Mouse (Mus musculus): ENCODE measurements at regions not wholly inside any gene's neighbourhood (a gene's known extent, or its start where the extent isn't known, plus 50 kb on each side); places are given as distances from the start of the nearest gene placed in this dataset.

DNA sequence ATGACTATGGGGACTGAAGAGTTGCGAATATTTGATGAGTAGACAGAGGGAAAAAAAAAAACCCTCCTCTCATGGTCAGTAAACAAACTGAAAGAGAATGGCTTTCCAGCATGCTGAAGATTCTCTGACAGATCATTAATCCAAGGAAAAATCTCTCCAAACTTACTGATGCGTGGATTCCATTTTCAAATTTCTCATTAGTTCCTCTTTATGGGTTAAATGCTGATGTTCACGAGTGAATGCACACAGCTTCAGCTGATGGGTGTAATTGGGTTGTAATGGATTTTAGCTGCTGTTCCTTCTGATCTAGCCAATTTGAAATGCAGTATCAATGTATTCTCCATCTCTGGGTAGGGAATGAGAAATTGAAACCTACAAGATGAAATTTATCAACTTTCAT lies 2945.6 kb upstream of the 5930422O12Rik start:
- CTCF ChIA-PET: interaction anchor here (0.6 kb wide), 1 partner anchor 22 kb away, joined by 4 read pairs; no protein-coding TSS in a partner anchor

GRCm38 (mm10) chr8:30494851-30495355 lies 2933.6 kb upstream of the 5930422O12Rik start:
- CTCF ChIA-PET: no interaction called here

DNA sequence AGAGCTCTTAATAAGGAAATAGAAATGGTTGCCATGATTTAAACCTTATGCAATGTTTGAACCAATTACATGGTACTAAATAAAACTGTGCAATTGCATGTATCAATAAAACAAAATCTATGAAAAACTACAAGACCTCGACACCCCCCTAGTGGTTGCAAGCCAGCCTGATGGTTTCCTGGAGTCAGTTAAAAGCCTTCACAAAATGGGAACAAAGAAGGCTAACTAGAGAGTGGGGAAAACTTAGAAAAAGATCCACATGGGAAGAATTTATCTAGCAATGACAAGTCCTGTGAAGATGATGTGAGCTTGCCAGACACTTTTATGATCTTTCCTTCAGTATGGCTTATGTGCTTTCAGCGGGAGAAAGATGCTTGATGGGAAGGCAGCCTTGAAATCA lies 2926.3 kb upstream of the 5930422O12Rik start:
- CTCF ChIA-PET: no interaction called here

DNA sequence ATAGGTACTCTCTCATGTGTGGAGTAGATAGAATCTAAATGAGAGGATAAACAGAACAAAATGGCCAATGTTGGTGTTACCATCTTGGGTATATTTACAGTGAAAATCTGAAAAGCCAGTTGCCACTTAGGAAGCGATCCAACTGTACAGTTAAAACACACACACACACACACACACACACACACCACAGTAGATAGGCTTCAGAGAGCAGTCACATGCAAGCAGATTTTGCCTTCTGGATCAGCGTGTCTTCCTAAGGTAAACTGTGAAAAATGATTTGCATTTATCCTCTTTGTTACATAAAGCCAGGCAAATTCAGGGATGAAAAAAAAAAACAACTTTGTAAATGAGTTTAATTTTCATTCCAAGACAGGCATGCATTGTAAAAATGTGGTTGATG lies 2917.2 kb upstream of the 5930422O12Rik start:
- CTCF ChIA-PET: no interaction called here

- CTCF ChIA-PET: no interaction called here
Observed at GRCm38 (mm10) chr8:30522806-30523462, 2905.6 kb upstream of the 5930422O12Rik start.

GRCm38 (mm10) chr8:30532862-30533500 lies 2895.5 kb upstream of the 5930422O12Rik start:
- CTCF ChIA-PET: no interaction called here

- CTCF ChIA-PET: no interaction called here
Observed at GRCm38 (mm10) chr8:30533501-30533870, 2895.0 kb upstream of the 5930422O12Rik start.

DNA sequence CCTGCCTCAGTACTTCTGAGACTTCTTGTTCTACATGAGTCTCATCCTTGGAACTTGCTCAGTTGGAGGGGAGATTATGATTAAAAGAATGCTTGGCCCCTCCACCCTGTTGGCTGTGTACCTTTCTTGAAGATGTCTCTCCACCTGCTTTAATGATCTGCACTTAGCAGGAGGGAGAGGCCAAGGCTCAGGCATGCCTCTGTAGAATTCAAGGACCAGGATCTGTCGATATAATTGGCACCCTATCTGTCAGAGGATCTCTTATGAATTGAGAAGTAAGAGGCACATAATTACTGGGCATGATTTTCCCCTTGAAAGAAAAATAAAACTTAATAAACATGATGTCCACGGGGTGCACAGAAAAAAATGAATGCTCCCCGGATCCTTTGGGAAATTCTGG lies 2893.1 kb upstream of the 5930422O12Rik start:
- CTCF ChIA-PET: no interaction called here

DNA sequence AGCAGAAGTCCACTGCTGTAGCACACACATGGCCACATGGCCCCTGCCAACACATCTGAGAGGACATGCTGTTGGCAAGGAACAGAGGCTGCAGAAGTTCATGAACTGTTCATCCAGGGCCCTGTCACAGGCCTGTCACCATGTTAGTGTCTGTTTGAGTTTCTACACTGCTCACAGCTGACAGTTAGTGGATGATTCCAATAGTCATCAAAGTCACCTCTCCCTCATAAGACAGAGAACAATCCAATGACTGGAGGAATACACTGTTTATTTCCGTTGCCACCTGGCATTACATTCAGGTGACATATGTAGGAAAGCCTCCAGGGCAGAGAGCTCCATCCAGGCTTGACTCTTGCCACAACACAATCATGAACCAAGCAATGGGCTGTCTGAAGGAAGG lies 2886.3 kb upstream of the 5930422O12Rik start:
- CTCF ChIA-PET: no interaction called here

DNA sequence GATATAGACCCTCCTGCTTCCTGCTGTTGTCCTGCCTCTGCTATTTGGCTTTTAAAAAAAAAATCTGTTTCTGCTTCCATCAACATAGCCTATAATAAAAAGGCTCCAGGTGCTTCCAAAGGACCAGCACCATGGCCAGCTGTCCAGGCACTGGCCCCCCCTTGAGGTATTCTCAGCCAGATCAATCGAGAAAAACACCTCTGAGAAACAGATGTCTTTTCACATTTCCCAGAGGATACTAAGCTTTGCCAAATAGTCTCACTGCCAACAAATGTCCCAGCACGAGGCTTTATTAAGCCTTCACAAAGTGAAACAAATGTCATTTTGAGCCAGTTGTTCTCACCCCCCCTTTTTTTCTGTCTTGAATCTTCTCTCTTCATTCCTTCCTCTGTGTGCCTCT lies 2880.7 kb upstream of the 5930422O12Rik start:
- CTCF ChIA-PET: no interaction called here

DNA sequence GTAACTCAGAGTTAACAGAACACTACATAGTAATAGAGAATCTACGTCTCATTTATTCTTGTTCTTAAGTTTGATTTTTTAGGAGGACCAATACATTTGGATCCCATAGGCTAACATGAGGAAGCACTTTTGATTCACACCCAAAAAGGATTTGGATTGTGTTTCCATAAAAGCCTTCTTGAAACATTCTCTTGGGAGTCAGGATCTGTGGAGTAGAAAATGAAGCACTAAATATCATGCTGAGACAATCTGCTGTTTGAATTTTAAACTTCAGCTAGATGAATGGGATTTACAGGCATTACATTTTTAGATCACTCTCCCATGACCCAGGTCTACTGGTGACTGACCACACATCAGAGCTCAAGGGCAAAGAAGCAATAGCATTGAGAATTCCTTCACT lies 2877.5 kb upstream of the 5930422O12Rik start:
- CTCF ChIA-PET: no interaction called here

DNA sequence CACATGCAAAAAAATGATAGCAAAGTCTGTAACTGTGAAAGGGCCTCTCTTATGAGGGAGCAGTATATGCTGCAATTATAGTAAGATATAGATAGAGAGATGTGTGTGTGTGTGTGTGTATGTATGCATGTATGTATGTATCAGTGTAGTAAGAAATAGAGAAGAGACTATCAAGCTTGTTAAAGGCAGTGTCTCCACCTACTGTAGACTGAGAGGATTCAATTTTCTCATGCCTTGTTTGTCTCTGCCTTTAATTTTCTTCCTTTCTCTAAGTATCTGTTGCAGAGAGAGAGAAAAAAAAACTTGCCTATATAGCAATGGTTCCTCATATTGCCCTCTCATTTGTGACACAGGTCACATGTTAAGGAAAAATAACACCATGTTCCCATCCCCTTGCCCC lies 2871.1 kb upstream of the 5930422O12Rik start:
- CTCF ChIA-PET: no interaction called here

GRCm38 (mm10) chr8:30561323-30562207 lies 2866.9 kb upstream of the 5930422O12Rik start:
- CTCF ChIA-PET: no interaction called here

DNA sequence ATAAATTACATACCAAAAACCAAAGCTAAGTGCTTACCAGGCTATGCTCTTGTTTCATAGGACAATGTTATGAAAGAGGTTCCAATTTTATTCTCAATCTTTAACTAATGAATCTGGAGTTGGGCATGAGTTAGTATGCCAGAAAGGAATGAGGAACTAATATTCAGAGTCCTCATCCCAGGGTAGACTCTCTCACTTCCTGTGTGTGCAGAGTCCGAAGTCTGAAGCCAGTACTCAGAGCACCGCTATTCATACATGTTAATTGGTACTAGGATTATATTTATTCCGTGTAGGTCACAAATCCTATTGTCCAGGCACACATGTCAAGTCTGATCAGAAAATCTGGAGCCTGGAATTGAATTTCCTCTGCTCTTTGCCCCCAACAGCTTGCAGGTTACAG lies 2858.7 kb upstream of the 5930422O12Rik start:
- CTCF ChIA-PET: no interaction called here

GRCm38 (mm10) chr8:30570547-30570946 lies 2858.0 kb upstream of the 5930422O12Rik start:
- CTCF ChIA-PET: no interaction called here

GRCm38 (mm10) chr8:30587508-30587907 lies 2841.0 kb upstream of the 5930422O12Rik start:
- CTCF ChIA-PET: no interaction called here

DNA sequence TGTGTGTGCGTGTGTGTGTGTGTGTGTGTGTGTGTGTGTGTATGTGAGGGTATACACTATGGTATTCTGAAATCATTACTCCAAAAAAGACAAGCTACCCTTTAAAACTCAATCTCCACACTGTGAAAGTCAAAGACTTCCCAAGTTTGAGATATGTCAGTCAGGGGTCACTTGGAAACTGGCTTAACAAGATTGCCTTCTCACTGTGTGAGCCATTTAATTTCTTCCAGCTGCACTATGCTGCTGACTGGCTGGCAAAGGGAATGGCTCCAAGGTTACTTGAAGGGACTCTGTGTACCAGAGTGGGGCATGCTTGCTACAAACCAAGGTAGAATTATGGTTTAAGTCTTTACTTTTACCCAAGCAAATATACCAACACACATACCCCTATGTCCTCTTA lies 2826.1 kb upstream of the 5930422O12Rik start:
- CTCF ChIA-PET: no interaction called here

GRCm38 (mm10) chr8:30630332-30630731 lies 2798.2 kb upstream of the 5930422O12Rik start:
- CTCF ChIA-PET: no interaction called here

DNA sequence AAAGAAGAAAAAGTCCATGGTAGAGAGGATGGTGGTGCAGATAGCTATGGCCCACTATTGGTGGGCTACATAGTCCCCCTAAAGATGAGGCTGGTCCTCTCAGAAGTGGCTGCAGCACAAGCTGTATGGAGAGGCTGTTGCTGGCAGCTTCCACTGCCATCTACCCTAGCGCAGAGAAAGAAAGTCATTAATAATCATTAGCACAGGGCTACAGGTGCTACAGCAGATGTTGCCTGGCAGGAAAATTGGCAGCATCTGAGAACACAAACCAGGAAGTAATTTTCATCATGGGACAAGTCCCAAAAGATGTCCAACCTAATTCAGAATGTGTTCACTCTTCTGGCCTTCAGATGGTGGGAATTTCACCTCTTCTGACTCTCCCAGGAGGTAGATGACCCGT lies 2791.7 kb upstream of the 5930422O12Rik start:
- CTCF ChIA-PET: no interaction called here

DNA sequence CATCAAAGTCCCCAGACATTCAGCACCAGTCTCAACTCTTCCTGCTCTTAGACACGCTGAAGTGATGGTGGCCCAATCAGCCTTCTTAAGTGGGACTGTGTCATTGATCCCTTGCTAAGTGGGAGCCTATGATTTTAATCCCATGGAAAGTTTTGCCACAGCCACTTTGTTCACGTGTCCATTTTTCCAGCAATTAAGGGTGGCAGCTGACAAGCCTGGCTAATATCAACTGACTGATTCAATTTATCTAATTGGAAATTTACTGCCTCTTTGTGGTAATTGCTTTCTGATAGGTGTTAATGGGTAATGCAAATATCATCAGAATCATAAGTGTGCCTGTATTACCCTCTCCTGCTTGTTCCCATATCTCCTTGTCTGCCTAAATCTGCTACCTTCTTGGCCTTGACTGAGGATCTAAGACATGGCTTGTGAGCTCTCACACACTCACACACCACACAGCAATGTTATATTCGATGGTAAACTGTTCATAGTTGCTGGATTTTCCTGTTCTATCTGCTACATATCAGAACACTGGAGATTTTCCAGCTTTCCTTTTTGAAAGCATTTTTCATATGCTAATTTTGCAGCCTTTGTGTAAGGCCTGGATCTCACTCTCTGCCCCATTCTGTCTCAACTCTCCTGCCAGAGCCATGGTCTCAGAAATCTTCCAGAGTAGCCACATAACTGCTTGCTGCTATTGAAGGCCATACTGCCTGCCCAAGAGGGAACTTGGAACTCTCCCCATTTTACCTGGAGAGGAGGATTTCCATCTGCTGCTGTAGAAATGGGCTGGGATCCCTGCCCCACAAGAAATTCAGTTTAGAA lies 2785.4 kb upstream of the 5930422O12Rik start:
- CTCF ChIA-PET: no interaction called here

- CTCF ChIA-PET: no interaction called here
Observed at GRCm38 (mm10) chr8:30648497-30648896, 2780.0 kb upstream of the 5930422O12Rik start.

GRCm38 (mm10) chr8:30655749-30656241 lies 2772.7 kb upstream of the 5930422O12Rik start:
- CTCF ChIA-PET: no interaction called here

Data from spleen, embryonic (tissue).